ENCODE assay signal across 15 mouse cellular contexts in the genomic region with DNA sequence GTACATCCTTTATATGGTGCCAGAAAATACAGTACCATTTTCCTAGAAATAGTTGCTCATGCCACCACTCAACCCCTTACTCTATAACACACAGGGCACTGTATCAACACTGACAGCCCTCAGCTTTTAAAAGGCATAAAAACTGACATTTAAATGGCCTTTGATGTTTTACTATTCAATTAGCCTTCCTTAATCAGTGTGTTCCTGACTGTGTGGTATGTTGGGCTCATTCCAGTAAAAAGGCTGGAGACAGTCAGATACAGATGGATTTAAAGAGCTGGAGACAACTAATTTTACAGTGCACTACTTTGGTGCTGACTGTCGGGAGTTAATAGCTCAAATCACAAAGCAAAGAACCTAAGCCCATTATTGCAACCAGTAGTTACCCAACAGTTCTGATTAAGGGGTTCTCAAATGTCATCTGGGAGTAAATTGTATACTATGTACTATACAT.
A peak's percentile ranks its signal among the peaks of the same experiment; 100 is the strongest.
DNase-seq lines count a peak whose midpoint lies in the region; ATAC-seq and TF ChIP-seq lines count a peak whose summit lies in the region.
"Had no signal": no experiment of that assay in that cellular context is flagged by ENCODE, and none has a peak within 500 bp of the region (broad histone marks: within the 10 kb centered on the region; RNA-seq: fewer than 3 reads in every experiment).

No protein-coding gene starts in this region.

- 0 out of 2 replicates have a peak, but pooled peaks have one; percentile 23 for ATAC-seq in midbrain, embryonic 12.5 days (ENCODE audit: low FRiP score, low read depth)
- ATAC-seq in midbrain, postnatal 0 days (ENCODE audit: low FRiP score) = no peak
- peak; percentile 87 for ATAC-seq in forebrain, embryonic 12.5 days (ENCODE audit: low FRiP score)
- no peak for ATAC-seq in hindbrain, embryonic 12.5 days (ENCODE audit: low FRiP score)
- ATAC-seq: hindbrain, embryonic 16.5 days; intestine, postnatal 0 days had no signal

- TF ChIP-seq CTCF in midbrain, postnatal 0 days (IDR thresholded peaks at IDR 0.05) = no peak

- no peak overlapping the region for H3K9ac ChIP-seq in midbrain, embryonic 12.5 days (replicated peaks)
- H3K9ac ChIP-seq in midbrain, postnatal 0 days (replicated peaks; ENCODE audit: low read length, poor library complexity, severe bottlenecking) = no peak overlapping the region
- H3K9ac ChIP-seq in forebrain, embryonic 12.5 days = no peak overlapping the region
- no peak overlapping the region for H3K9ac ChIP-seq in hindbrain, embryonic 12.5 days
- H3K9ac ChIP-seq: heart, embryonic 12.5 days had no signal

- H3K4me1 ChIP-seq in midbrain, embryonic 12.5 days = no peaks in the 10 kb centered on the region
- H3K4me1 ChIP-seq in midbrain, postnatal 0 days (ENCODE audit: insufficient read depth, low read length) = no peaks in the 10 kb centered on the region
- no peaks in the 10 kb centered on the region for H3K4me1 ChIP-seq in forebrain, embryonic 12.5 days
- H3K4me1 ChIP-seq in hindbrain, embryonic 12.5 days = no peaks in the 10 kb centered on the region
- H3K4me1 ChIP-seq: heart, embryonic 12.5 days had no signal

- peak; percentile 1 for DNase-seq in embryo, embryonic 11 days
- DNase-seq in embryo, embryonic 9.5 days (ENCODE audit: extremely low spot score) = no peak
- DNase-seq in midbrain, postnatal 0 days (ENCODE audit: low spot score) = no peak
- peak; percentile 2 for DNase-seq in mesoderm, embryonic 11.5 days (ENCODE audit: low read depth, low spot score)
- DNase-seq in cerebellum, adult 8-10 months = no peak
- DNase-seq: cerebellum, adult 11-12 months; cerebellum, postnatal 36 days; lung, adult 18-20 months; thymus, adult 18-20 months had no signal

- H3K27me3 ChIP-seq in midbrain, embryonic 12.5 days = no peaks in the 10 kb centered on the region
- H3K27me3 ChIP-seq in midbrain, postnatal 0 days (ENCODE audit: insufficient read depth, low read length) = no peaks in the 10 kb centered on the region
- no peaks in the 10 kb centered on the region for H3K27me3 ChIP-seq in forebrain, embryonic 12.5 days
- no peaks in the 10 kb centered on the region for H3K27me3 ChIP-seq in hindbrain, embryonic 12.5 days
- H3K27me3 ChIP-seq: heart, embryonic 12.5 days had no signal

- H3K4me2 ChIP-seq in midbrain, embryonic 12.5 days (replicated peaks) = no peak overlapping the region
- H3K4me2 ChIP-seq in midbrain, postnatal 0 days (ENCODE audit: low read depth, low read length, poor library complexity, severe bottlenecking) = no peak overlapping the region
- H3K4me2 ChIP-seq in forebrain, embryonic 12.5 days = no peak overlapping the region
- no peak overlapping the region for H3K4me2 ChIP-seq in hindbrain, embryonic 12.5 days (replicated peaks)
- H3K4me2 ChIP-seq: heart, embryonic 12.5 days had no signal

- no peaks in the 10 kb centered on the region for H3K9me3 ChIP-seq in midbrain, embryonic 12.5 days
- no peaks in the 10 kb centered on the region for H3K9me3 ChIP-seq in midbrain, postnatal 0 days (ENCODE audit: low read length)
- H3K9me3 ChIP-seq in forebrain, embryonic 12.5 days = no peaks in the 10 kb centered on the region
- H3K9me3 ChIP-seq in hindbrain, embryonic 12.5 days (replicated peaks) = no peaks in the 10 kb centered on the region
- H3K9me3 ChIP-seq: heart, embryonic 12.5 days had no signal

- H3K36me3 ChIP-seq in midbrain, embryonic 12.5 days = no peaks in the 10 kb centered on the region
- H3K36me3 ChIP-seq in midbrain, postnatal 0 days (ENCODE audit: insufficient read depth, low read length) = no peaks in the 10 kb centered on the region
- H3K36me3 ChIP-seq in forebrain, embryonic 12.5 days (replicated peaks) = no peaks in the 10 kb centered on the region
- no peaks in the 10 kb centered on the region for H3K36me3 ChIP-seq in hindbrain, embryonic 12.5 days
- H3K36me3 ChIP-seq: heart, embryonic 12.5 days had no signal

- H3K27ac ChIP-seq in midbrain, embryonic 12.5 days (replicated peaks) = no peak overlapping the region
- no peak overlapping the region for H3K27ac ChIP-seq in midbrain, postnatal 0 days (ENCODE audit: low read depth, low read length)
- no peak overlapping the region for H3K27ac ChIP-seq in forebrain, embryonic 12.5 days
- H3K27ac ChIP-seq in hindbrain, embryonic 12.5 days = no peak overlapping the region

- no peak overlapping the region for H3K4me3 ChIP-seq in midbrain, embryonic 12.5 days
- no peak overlapping the region for H3K4me3 ChIP-seq in midbrain, postnatal 0 days (ENCODE audit: low read depth, low read length)
- no peak overlapping the region for H3K4me3 ChIP-seq in forebrain, embryonic 12.5 days (replicated peaks)
- no peak overlapping the region for H3K4me3 ChIP-seq in hindbrain, embryonic 12.5 days
- H3K4me3 ChIP-seq: heart, embryonic 12.5 days had no signal

- WGBS in midbrain, embryonic 12.5 days = 58% methylated on average over 1 of the region's 1 CpGs
- WGBS in midbrain, postnatal 0 days = 36% methylated on average over 1 of the region's 1 CpGs
- WGBS in forebrain, embryonic 12.5 days = 24% methylated on average over 1 of the region's 1 CpGs
- WGBS in hindbrain, embryonic 12.5 days = 90% methylated on average over 1 of the region's 1 CpGs

Comparison
In these comparisons a context has a peak if more than half of its experiments do, and no peak if none do; other contexts are left out.
1. DNase-seq: peak in embryo, embryonic 11 days (single experiment) and mesoderm, embryonic 11.5 days (single experiment); none in embryo, embryonic 9.5 days (single experiment), midbrain, postnatal 0 days (single experiment) and cerebellum, adult 8-10 months (single experiment).
2. ATAC-seq: peak in midbrain, embryonic 12.5 days (single experiment) and forebrain, embryonic 12.5 days (single experiment); none in midbrain, postnatal 0 days (single experiment) and hindbrain, embryonic 12.5 days (single experiment).